Mouse (Mus musculus): ENCODE measurements around the gene AL732309.1.

Gene AL732309.1

GRCm38 (mm10) chr2:25218445-25218844 lies 28.2 kb downstream of the AL732309.1 start, which contains the start of gene Fam166a:
Gene Fam166a (plus strand): TSS chr2:25218745.
- in situ Hi-C loops (cut with MboI; ENCODE audit: low sequenced_read_pairs): no loop called here

GRCm38 (mm10) chr2:25217666-25218065 lies 29.0 kb downstream of the AL732309.1 start:
- in situ Hi-C loops (cut with MboI; ENCODE audit: low sequenced_read_pairs): no loop called here

- in situ Hi-C loops (cut with MboI; ENCODE audit: low sequenced_read_pairs): no loop called here
These were observed 32.2 kb downstream of the AL732309.1 start, which contains the start of gene Stpg3 for GRCm38 (mm10) chr2:25214444-25214843. Gene Stpg3 (minus strand): TSS chr2:25214637.

GRCm38 (mm10) chr2:25213266-25213865 lies 33.3 kb downstream of the AL732309.1 start:
- in situ Hi-C loops (cut with MboI; ENCODE audit: low sequenced_read_pairs): no loop called here

- in situ Hi-C loops (cut with MboI; ENCODE audit: low sequenced_read_pairs): no loop called here
These were observed 35.5 kb downstream of the AL732309.1 start, which contains the start of gene Nelfb for GRCm38 (mm10) chr2:25211121-25211670. Gene Nelfb (minus strand): TSS chr2:25211489.

GRCm38 (mm10) chr2:25210686-25211085 lies 36.0 kb downstream of the AL732309.1 start:
- in situ Hi-C loops (cut with MboI; ENCODE audit: low sequenced_read_pairs): no loop called here

GRCm38 (mm10) chr2:25207593-25207992 lies 39.1 kb downstream of the AL732309.1 start:
- in situ Hi-C loops (cut with MboI; ENCODE audit: low sequenced_read_pairs): no loop called here

- in situ Hi-C loops (cut with MboI; ENCODE audit: low sequenced_read_pairs): no loop called here
These were observed 42.9 kb downstream of the AL732309.1 start for GRCm38 (mm10) chr2:25203631-25204214.

GRCm38 (mm10) chr2:25200631-25201030 lies 46.0 kb downstream of the AL732309.1 start:
- in situ Hi-C loops (cut with MboI; ENCODE audit: low sequenced_read_pairs): no loop called here

- in situ Hi-C loops (cut with MboI; ENCODE audit: low sequenced_read_pairs): no loop called here
These were observed 48.7 kb downstream of the AL732309.1 start for GRCm38 (mm10) chr2:25197946-25198345.

GRCm38 (mm10) chr2:25197191-25197590 lies 49.5 kb downstream of the AL732309.1 start:
- in situ Hi-C loops (cut with MboI; ENCODE audit: low sequenced_read_pairs): no loop called here

- in situ Hi-C loops (cut with MboI; ENCODE audit: low sequenced_read_pairs): no loop called here
These were observed 50.3 kb downstream of the AL732309.1 start, which contains the start of gene Tor4a for GRCm38 (mm10) chr2:25196172-25196954. Gene Tor4a (minus strand): TSS chr2:25196886.

- in situ Hi-C loops (cut with MboI; ENCODE audit: low sequenced_read_pairs): no loop called here
These were observed 51.2 kb downstream of the AL732309.1 start for GRCm38 (mm10) chr2:25195211-25196156.
